8 mouse cellular contexts compared by ENCODE assay signal in the genomic region with DNA sequence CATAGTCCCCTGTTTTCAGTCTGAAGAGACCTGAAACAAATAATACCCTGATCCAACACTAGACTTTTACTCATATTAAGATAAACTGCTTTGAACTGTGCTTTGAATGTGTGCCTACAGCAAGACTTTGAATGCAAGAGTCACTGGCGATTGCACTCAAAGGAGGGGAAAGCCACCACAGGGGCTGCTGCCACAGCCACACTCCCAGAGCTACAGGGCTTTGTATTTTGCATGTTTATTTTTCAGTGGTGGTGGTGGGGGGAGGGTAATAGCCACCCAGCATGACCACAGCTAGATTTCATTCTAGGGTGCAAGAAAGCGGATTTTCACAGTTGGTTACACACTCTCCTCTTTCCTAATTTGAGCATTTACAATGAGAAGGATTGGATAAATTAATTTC. TPM values are rescaled to one million over a fixed set of nuclear protein-coding genes. Genes with fewer than 3 reads are reported as not detected.
DNase-seq lines count a peak whose midpoint lies in the region; ATAC-seq lines count a peak whose summit lies in the region.
"Had no signal": no experiment of that assay in that cellular context is flagged by ENCODE, and none has a peak within 500 bp of the region (broad histone marks: within the 10 kb centered on the region; RNA-seq: fewer than 3 reads in every experiment).

No protein-coding gene starts in this region.

- DNase-seq in limb, embryonic 10.5 days (ENCODE audit: low spot score), result no peak
- DNase-seq in intestine, embryonic 14.5 days (ENCODE audit: low spot score), result peak; percentile 50
- DNase-seq in MN1 (ENCODE audit: low spot score), result no peak
- DNase-seq in thymus, postnatal 25 days, result no peak

- no peaks in the 10 kb centered on the region for H3K36me3 ChIP-seq in limb, embryonic 15.5 days
- no peaks in the 10 kb centered on the region for H3K36me3 ChIP-seq in limb, embryonic 10.5 days
- no peaks in the 10 kb centered on the region for H3K36me3 ChIP-seq in embryonic facial prominence, embryonic 15.5 days
- no peaks in the 10 kb centered on the region for H3K36me3 ChIP-seq in intestine, embryonic 14.5 days (ENCODE audit: control insufficient read depth, insufficient read depth, low read length)
- H3K36me3 ChIP-seq in neural tube, embryonic 15.5 days, result no peaks in the 10 kb centered on the region
- H3K36me3 ChIP-seq: limb, embryonic 13.5 days had no signal

- H3K27me3 ChIP-seq in limb, embryonic 15.5 days, result peaks cover 29% of the 10 kb centered on the region
- H3K27me3 ChIP-seq in limb, embryonic 10.5 days (ENCODE audit: low read depth, poor library complexity, severe bottlenecking), result peaks cover 43% of the 10 kb centered on the region
- peaks cover 3% of the 10 kb centered on the region; the same call in 1 of the 2 replicates for H3K27me3 ChIP-seq in embryonic facial prominence, embryonic 15.5 days
- peaks cover 38% of the 10 kb centered on the region for H3K27me3 ChIP-seq in intestine, embryonic 14.5 days (replicated peaks; ENCODE audit: control insufficient read depth, insufficient read depth, low read length)
- H3K27me3 ChIP-seq in neural tube, embryonic 15.5 days (replicated peaks), result no peaks in the 10 kb centered on the region

- H3K9me3 ChIP-seq in limb, embryonic 15.5 days, result no peaks in the 10 kb centered on the region
- H3K9me3 ChIP-seq in limb, embryonic 10.5 days (replicated peaks), result no peaks in the 10 kb centered on the region
- no peaks in the 10 kb centered on the region for H3K9me3 ChIP-seq in embryonic facial prominence, embryonic 15.5 days (replicated peaks)
- no peaks in the 10 kb centered on the region for H3K9me3 ChIP-seq in intestine, embryonic 14.5 days (ENCODE audit: control insufficient read depth, low read length)
- H3K9me3 ChIP-seq in neural tube, embryonic 15.5 days (replicated peaks), result no peaks in the 10 kb centered on the region
- H3K9me3 ChIP-seq: limb, embryonic 13.5 days had no signal

- H3K4me1 ChIP-seq in limb, embryonic 15.5 days, result peaks cover 13% of the 10 kb centered on the region
- H3K4me1 ChIP-seq in limb, embryonic 10.5 days, result peaks cover 64% of the 10 kb centered on the region
- peaks cover 5% of the 10 kb centered on the region; the same call in 1 of the 2 replicates for H3K4me1 ChIP-seq in embryonic facial prominence, embryonic 15.5 days
- 0 out of 2 replicates have a peak, but pooled peaks cover 12% of the 10 kb centered on the region for H3K4me1 ChIP-seq in intestine, embryonic 14.5 days (replicated peaks; ENCODE audit: control insufficient read depth, insufficient read depth, low read length)
- peaks cover 36% of the 10 kb centered on the region for H3K4me1 ChIP-seq in neural tube, embryonic 15.5 days

- no peak overlapping the region for H3K4me2 ChIP-seq in limb, embryonic 15.5 days
- peak overlapping the region; percentile 56 for H3K4me2 ChIP-seq in embryonic facial prominence, embryonic 15.5 days (replicated peaks)
- peak overlapping the region; percentile 75 for H3K4me2 ChIP-seq in intestine, embryonic 14.5 days (ENCODE audit: low read length)
- H3K4me2 ChIP-seq in neural tube, embryonic 15.5 days, result peak overlapping the region; percentile 84

- no peak overlapping the region for H3K9ac ChIP-seq in limb, embryonic 15.5 days
- no peak overlapping the region for H3K9ac ChIP-seq in embryonic facial prominence, embryonic 15.5 days
- H3K9ac ChIP-seq in intestine, embryonic 14.5 days (ENCODE audit: low read length), result 0 out of 2 replicates have a peak overlapping the region, but pooled peaks have one; percentile 10
- H3K9ac ChIP-seq in neural tube, embryonic 15.5 days (replicated peaks), result 0 out of 2 replicates have a peak overlapping the region, but pooled peaks have one; percentile 14
- H3K9ac ChIP-seq: limb, embryonic 13.5 days had no signal

- WGBS in limb, embryonic 15.5 days, result 46% methylated on average over 2 of the region's 2 CpGs
- WGBS in limb, embryonic 10.5 days, result 16% methylated on average over 2 of the region's 2 CpGs
- 37% methylated on average over 2 of the region's 2 CpGs for WGBS in embryonic facial prominence, embryonic 15.5 days
- 52% methylated on average over 2 of the region's 2 CpGs for WGBS in intestine, embryonic 14.5 days
- 15% methylated on average over 2 of the region's 2 CpGs for WGBS in neural tube, embryonic 15.5 days

- H3K27ac ChIP-seq in limb, embryonic 15.5 days, result peak overlapping the region; percentile 34; the same call in 1 of the 2 replicates
- H3K27ac ChIP-seq in limb, embryonic 10.5 days, result no peak overlapping the region
- peak overlapping the region; percentile 59 for H3K27ac ChIP-seq in embryonic facial prominence, embryonic 15.5 days (replicated peaks)
- 0 out of 2 replicates have a peak overlapping the region, but pooled peaks have one; percentile 29 for H3K27ac ChIP-seq in intestine, embryonic 14.5 days (ENCODE audit: low read depth)
- H3K27ac ChIP-seq in neural tube, embryonic 15.5 days (replicated peaks), result peak overlapping the region; percentile 70
- H3K27ac ChIP-seq: limb, embryonic 13.5 days had no signal

- no peak overlapping the region for H3K4me3 ChIP-seq in limb, embryonic 15.5 days
- H3K4me3 ChIP-seq in limb, embryonic 10.5 days, result no peak overlapping the region
- no peak overlapping the region for H3K4me3 ChIP-seq in embryonic facial prominence, embryonic 15.5 days (replicated peaks)
- no peak overlapping the region for H3K4me3 ChIP-seq in intestine, embryonic 14.5 days (ENCODE audit: low read depth, low read length)
- H3K4me3 ChIP-seq in neural tube, embryonic 15.5 days (replicated peaks), result no peak overlapping the region
- H3K4me3 ChIP-seq: limb, embryonic 13.5 days had no signal

- no peak for ATAC-seq in limb, embryonic 15.5 days (ENCODE audit: insufficient number of reproducible peaks, low FRiP score, low TSS enrichment, low read depth)
- no peak for ATAC-seq in embryonic facial prominence, embryonic 15.5 days (ENCODE audit: insufficient number of reproducible peaks, low FRiP score, low TSS enrichment, low read depth)
- no peak for ATAC-seq in intestine, embryonic 14.5 days (replicated peaks; ENCODE audit: low FRiP score, low TSS enrichment, low read depth)
- no peak for ATAC-seq in neural tube, embryonic 15.5 days (ENCODE audit: low FRiP score)

RNA-seq across cellular contexts. Expression of a gene that starts 2.6 kb away (rescaled TPM):
- 53.6 and 58.2 TPM in 2 replicates for polyA plus RNA-seq in limb, embryonic 15.5 days (2015; fragmentation: Nextera tagmentation; extraction: Ambion mirVana)
- polyA plus RNA-seq in limb, embryonic 10.5 days (2016; fragmentation: Nextera tagmentation; extraction: Ambion mirVana), result 5.3 and 5.4 TPM in 2 replicates
- polyA plus RNA-seq in embryonic facial prominence, embryonic 15.5 days (2015; fragmentation: Nextera tagmentation; extraction: Ambion mirVana), result 69.8 and 71.2 TPM in 2 replicates
- 44.5 and 49.2 TPM in 2 replicates for polyA plus RNA-seq in intestine, embryonic 14.5 days (2014; fragmentation: Nextera tagmentation; extraction: Ambion mirVana)
- 40.5 and 41.1 TPM in 2 replicates for polyA plus RNA-seq in neural tube, embryonic 15.5 days (2015; fragmentation: Nextera tagmentation; extraction: Ambion mirVana)

Comparison
In these comparisons a context has a peak if more than half of its experiments do, and no peak if none do; other contexts are left out.
1. H3K9ac ChIP-seq: peak in intestine, embryonic 14.5 days (single experiment) and neural tube, embryonic 15.5 days (single experiment); none in limb, embryonic 15.5 days (single experiment) and embryonic facial prominence, embryonic 15.5 days (single experiment).